Mouse (Mus musculus) C2C12 (cell line): ENCODE measurements at regions not wholly inside any gene's neighbourhood (a gene's known extent, or its start where the extent isn't known, plus 50 kb on each side); places are given as distances from the start of the nearest gene placed in this dataset.

Experiments used
- CTCF ChIP-seq: IDR thresholded peaks from one replicate; pipeline ENCODE4 v1.5.1; 2011; ENCODE audit not compliant: control insufficient read depth, insufficient read depth, insufficient read length
- MAX ChIP-seq: IDR thresholded peaks from one replicate; pipeline ENCODE4 v1.6.1; 2011; ENCODE audit warnings: mild to moderate bottlenecking, control low read depth
- MYOG ChIP-seq: IDR thresholded peaks from one replicate; pipeline ENCODE4 v1.6.1; 2011; ENCODE audit not compliant: control insufficient read depth, insufficient read length; ENCODE audit errors: extremely low read depth

GRCm38 (mm10) chr6:117604834-117605233, 236.1 kb upstream of the Zfp637 start:
- TF ChIP-seq CTCF (no peak), MYOG (no peak), MAX (no peak)
